Mouse (Mus musculus): Measurements from ENCODE around the gene Asb18. TPM values are rescaled to one million over a fixed set of nuclear protein-coding genes. Genes with fewer than 3 reads are reported as not detected.
A peak's percentile ranks its signal among the peaks of the same experiment; 100 is the strongest.

Gene Asb18
- polyA plus RNA-seq, 1 experiment from 2014 or later = not detected

DNA sequence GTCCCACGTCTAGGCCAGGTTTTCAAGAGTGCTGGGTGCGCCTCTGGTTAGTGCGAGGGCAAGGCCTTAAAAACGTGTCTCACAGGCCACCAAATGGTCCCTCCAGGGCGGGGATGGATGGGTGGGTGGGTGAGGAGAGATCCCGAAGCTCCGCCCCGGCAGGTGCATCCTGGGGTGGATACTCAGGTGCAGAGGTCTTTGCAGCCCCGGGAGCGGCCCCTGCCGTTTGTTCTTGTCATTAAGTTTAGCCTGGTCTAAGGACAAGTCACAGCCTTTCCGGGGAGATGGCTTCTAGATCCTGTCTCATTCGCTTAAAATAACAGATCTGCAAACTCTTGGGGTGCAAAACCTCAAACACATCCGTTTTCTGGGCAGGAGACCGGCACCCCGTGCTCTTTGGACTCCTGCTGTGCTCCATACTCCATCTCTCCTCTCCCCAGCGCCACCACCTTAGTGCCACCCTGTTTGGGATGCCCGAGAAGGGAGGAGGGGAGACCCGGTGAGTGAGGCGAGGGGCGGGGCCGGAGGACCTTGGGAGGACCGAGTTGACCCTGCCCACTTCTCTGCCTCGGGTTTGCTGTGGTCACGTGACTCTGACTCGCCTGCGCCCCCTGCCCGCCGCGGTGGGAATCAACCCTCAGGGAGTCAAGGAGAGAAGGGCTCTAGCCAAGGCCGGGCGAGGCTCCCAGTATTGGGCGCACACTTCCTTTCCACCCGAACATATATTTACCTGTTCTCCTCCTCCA, 74.3 kb downstream of the Asb18 start:
- no peak overlapping the region for H3K9ac ChIP-seq
- ATAC-seq = peak; percentile 62
- WGBS (ENCODE audit: insufficient replicate concordance) = 6% methylated on average over 33 of the region's 34 CpGs

DNA sequence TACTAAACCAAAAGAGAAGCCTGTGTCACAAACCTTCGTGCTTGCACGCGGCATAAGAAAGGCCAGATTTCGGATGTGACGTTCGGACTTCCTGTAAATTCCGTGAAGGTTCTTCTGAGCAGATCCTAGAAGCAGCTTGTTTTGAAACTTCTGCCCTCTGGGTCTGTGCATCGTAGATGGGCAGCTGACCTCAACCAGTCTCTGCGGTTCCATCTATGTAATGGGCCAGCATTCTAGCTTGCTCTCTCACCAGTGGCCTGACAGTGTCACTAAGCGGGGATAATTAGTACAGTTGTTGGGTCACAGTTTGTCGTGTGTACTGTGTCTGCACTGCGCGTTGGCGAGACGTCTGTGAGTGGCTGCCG, 74.9 kb downstream of the Asb18 start:
- Histone ChIP-seq H3K4me3 (no peak overlapping the region), H3K4me2 (peak overlapping the region; percentile 37; the same call in 1 of the 2 replicates), H3K9ac (no peak overlapping the region), H3K36me3 (no peaks in the 10 kb centered on the region), H3K9me3 (replicated peaks) (no peaks in the 10 kb centered on the region), H3K4me1 (0 out of 2 replicates have a peak, but pooled peaks cover 7% of the 10 kb centered on the region), H3K27me3 (replicated peaks) (peaks cover 98% of the 10 kb centered on the region), H3K27ac (no peak overlapping the region)
- ATAC-seq = no peak
- WGBS (ENCODE audit: insufficient replicate concordance) = 18% methylated on average over 16 of the region's 16 CpGs

More for the DNA sequence above, 74.3 kb downstream of the Asb18 start:
- H3K4me1 ChIP-seq = 0 out of 2 replicates have a peak, but pooled peaks cover 7% of the 10 kb centered on the region
- H3K9me3 ChIP-seq (replicated peaks) = no peaks in the 10 kb centered on the region
- peak overlapping the region; percentile 9 for H3K4me3 ChIP-seq
- H3K4me2 ChIP-seq = peak overlapping the region; percentile 37
- H3K36me3 ChIP-seq = no peaks in the 10 kb centered on the region
- H3K27ac ChIP-seq = no peak overlapping the region
- H3K27me3 ChIP-seq (replicated peaks) = peaks cover 98% of the 10 kb centered on the region

DNA sequence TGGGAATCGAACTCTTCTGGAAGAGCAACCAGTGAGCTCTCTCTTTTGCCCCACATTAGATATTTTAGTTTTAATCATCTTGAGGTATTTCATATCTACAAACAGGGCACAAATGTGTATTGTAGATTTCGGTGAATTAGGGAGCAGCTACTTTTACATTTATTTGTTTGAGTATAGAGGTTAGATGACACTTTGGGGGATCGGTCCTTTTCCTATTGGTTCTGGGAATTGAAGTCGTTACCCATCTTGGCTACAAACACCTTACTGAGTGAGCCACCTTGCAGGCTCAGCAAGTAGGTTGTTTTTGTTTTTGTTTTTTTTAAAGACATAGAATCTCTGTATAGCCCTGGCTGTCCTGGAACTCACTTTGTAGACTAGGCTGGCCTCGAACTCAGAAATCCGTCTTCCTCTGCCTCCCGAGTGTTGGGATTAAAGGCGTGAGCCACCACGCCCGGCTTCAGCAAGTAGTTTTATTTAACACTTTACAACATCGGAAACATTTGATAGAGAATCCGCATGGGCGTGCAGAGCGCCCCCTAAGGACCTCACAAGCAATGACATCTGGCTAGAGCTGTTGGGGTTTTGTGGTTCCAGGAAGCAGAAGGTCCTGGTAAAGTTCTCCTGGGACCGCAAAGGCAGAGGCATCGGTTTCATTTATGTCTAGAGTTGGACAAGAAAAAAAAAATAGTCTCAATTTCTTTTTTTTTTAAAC, 75.4 kb downstream of the Asb18 start:
- no peak overlapping the region for H3K9ac ChIP-seq
- H3K27me3 ChIP-seq (replicated peaks) = peaks cover 98% of the 10 kb centered on the region
- H3K36me3 ChIP-seq = no peaks in the 10 kb centered on the region
- H3K9me3 ChIP-seq (replicated peaks) = no peaks in the 10 kb centered on the region
- no peak overlapping the region for H3K27ac ChIP-seq
- 21% methylated on average over 16 of the region's 16 CpGs for WGBS (ENCODE audit: insufficient replicate concordance)
- ATAC-seq = no peak
- H3K4me1 ChIP-seq = 0 out of 2 replicates have a peak, but pooled peaks cover 7% of the 10 kb centered on the region
- 0 out of 2 replicates have a peak overlapping the region, but pooled peaks have one; percentile 37 for H3K4me2 ChIP-seq
- H3K4me3 ChIP-seq = no peak overlapping the region

DNA sequence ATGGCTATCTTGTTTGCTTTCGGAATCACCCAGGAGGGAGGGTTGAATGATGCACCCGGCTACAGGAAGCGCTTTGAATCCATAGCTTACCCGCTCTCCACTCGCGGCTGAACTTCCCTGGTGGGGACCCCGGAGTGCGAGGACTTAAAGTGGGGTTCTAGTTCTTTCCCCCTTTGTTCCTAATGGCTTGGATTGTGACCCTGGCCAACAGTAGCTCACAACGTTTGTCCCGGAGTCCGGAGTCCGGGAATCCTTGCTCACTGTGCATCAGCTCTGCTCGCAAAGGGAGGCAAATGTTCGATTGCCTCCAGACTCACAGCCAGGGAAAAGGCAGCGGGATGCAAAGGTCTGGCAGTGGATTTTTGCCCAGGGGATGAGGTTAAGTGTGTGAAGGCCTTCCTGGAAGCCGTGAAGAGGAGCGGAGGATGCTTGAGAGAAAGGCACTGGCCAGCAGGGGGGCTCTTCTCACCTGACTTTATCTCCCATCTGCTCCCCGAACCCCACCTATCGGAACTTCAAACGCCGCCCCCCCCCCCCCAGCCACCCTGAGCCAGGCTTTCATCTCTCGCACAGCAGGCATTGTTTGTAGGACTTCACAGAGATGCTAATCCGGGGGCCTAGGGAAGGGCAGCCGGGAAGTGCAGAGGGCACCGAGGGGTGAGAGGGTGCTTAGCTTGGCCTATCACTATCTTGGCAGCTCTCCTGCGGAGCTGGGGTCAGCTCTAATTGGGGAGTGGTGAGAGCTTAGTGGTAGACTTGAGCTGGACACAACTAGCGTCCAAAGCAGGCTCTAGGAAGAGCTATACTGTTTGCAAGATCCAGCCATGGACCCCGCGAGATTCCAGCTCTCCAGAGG, 78.7 kb downstream of the Asb18 start:
- Histone ChIP-seq H3K9ac (no peak overlapping the region), H3K4me2 (no peak overlapping the region), H3K36me3 (no peaks in the 10 kb centered on the region), H3K27ac (no peak overlapping the region), H3K4me3 (no peak overlapping the region), H3K27me3 (replicated peaks) (peaks cover 97% of the 10 kb centered on the region), H3K4me1 (peaks cover 11% of the 10 kb centered on the region), H3K9me3 (replicated peaks) (no peaks in the 10 kb centered on the region)
- ATAC-seq = no peak
- 9% methylated on average over 29 of the region's 29 CpGs for WGBS (ENCODE audit: insufficient replicate concordance)

DNA sequence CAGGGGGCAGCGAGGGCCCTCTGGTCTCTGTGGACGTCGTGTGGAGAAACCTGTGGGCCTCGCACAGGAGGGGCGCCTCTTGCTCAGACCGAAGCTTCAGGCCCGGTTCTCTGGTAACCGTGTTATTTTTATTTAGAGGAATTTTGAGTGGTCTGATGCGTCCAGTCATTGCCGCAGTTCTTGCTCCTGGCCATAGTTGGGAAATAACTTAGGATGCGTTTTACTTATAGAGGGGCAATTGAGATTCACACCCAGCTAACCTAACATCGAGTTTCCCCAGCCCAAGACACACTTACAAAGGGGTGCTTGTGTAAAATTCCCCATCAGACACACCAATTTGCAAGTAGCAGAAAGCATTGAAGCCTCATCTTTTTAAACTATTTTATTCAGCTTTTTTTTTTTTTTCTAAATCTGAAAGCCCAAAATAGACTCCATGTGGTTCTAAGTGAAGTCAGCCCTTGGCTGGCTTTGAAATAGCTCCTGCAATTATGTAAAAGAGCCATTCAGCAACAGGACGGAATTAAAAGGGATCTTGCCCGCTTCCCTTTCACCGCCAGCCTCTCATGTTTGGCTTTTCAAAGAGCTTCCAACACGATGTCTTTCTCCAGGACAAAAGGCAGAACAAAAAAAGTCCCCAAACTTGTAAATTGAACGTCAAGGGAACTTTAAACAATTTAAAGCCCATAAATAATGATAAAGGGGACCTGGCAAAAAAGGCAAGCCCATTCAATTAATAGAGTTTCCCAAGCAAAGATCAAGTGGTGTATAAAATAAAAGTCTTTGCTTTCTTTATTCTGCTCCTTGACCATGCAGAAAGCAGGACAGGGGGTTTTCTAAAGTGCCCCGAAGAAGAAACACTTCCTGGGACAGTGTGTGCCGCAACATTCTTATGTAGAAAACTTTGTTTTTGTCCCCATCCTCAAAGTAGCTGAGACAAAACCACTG, 79.9 kb downstream of the Asb18 start:
- no peaks in the 10 kb centered on the region for H3K9me3 ChIP-seq (replicated peaks)
- 28% methylated on average over 19 of the region's 19 CpGs for WGBS (ENCODE audit: insufficient replicate concordance)
- ATAC-seq = no peak

DNA sequence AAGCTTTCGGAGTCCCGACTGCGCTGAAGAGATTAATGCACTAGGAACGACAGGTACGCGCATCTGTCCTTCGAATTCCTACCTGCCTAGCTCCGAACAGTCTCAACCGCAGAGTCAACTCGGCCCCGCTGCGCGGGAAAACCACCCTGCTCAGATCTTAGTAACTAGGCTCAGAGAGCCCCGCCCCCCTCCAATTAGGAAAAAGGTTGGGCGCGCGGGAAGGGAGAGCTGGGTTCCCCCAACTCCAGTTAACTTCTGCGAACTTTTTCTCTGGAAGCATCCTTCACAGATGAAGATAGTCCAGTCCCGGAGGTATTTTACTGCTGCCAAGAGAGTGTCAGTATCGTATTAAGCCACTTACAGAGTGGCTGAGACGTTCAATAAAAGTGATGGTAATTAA, 80.7 kb downstream of the Asb18 start:
- no peak for ATAC-seq
- peaks cover 19% of the 10 kb centered on the region for H3K4me1 ChIP-seq
- H3K27ac ChIP-seq = no peak overlapping the region

More for the DNA sequence above, 79.9 kb downstream of the Asb18 start:
- H3K4me2 ChIP-seq = no peak overlapping the region
- peaks cover 19% of the 10 kb centered on the region for H3K4me1 ChIP-seq
- no peak overlapping the region for H3K9ac ChIP-seq
- H3K27me3 ChIP-seq (replicated peaks) = peaks cover 98% of the 10 kb centered on the region
- no peaks in the 10 kb centered on the region for H3K36me3 ChIP-seq
- no peak overlapping the region for H3K4me3 ChIP-seq
- no peak overlapping the region for H3K27ac ChIP-seq

DNA sequence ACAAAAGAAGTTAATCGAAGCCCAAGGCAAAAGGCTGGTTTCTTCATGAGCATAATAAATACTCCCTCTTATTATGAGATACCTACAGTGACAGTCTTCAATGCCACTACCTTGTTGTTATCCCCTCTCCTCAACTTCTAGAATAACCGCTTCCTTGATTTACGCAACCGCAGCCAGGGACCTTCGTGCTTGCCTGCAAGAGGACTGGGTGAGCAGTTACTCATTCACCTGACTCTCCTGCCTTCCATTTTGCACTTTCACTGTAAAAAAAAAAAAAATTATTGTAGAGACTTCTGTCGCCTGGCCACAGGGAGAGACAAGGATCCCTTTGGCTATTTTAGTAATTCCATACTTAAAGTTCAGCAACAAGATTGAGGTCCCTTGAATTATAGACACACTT, 81.4 kb downstream of the Asb18 start:
- Histone ChIP-seq H3K27ac (no peak overlapping the region), H3K9me3 (replicated peaks) (no peaks in the 10 kb centered on the region), H3K4me3 (no peak overlapping the region), H3K27me3 (replicated peaks) (peaks cover 99% of the 10 kb centered on the region), H3K9ac (no peak overlapping the region), H3K36me3 (no peaks in the 10 kb centered on the region), H3K4me1 (peaks cover 19% of the 10 kb centered on the region), H3K4me2 (no peak overlapping the region)
- 32% methylated on average over 6 of the region's 6 CpGs for WGBS (ENCODE audit: insufficient replicate concordance)
- ATAC-seq = no peak

More for the DNA sequence above, 80.7 kb downstream of the Asb18 start:
- Histone ChIP-seq H3K4me3 (no peak overlapping the region), H3K27me3 (replicated peaks) (peaks cover 98% of the 10 kb centered on the region), H3K9me3 (replicated peaks) (no peaks in the 10 kb centered on the region), H3K36me3 (no peaks in the 10 kb centered on the region), H3K9ac (no peak overlapping the region), H3K4me2 (no peak overlapping the region)
- 21% methylated on average over 21 of the region's 21 CpGs for WGBS (ENCODE audit: insufficient replicate concordance)

DNA sequence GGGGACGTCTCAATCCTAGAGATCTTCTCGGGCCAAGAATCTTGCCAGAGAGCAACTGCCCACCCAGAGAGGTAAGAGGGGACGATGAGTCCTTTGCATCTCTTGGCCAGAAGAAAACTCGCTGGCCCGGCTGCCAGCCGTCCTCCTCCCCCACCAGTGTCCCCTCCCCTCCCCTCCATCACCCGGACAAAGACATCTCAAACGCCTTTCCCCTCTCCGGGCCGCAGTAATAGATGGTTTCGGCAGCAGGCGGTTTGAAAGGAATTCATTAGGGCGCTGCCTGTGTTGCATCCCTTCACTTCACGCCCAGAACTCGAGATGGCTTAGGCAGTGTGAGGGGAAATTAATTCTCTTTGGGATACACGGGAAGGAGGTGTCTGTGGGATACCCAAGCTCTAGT, 81.8 kb downstream of the Asb18 start:
- peaks cover 19% of the 10 kb centered on the region for H3K4me1 ChIP-seq
- H3K9ac ChIP-seq = no peak overlapping the region
- peaks cover 99% of the 10 kb centered on the region for H3K27me3 ChIP-seq (replicated peaks)
- no peaks in the 10 kb centered on the region for H3K36me3 ChIP-seq
- WGBS (ENCODE audit: insufficient replicate concordance) = 22% methylated on average over 16 of the region's 16 CpGs
- no peak for ATAC-seq
- H3K4me2 ChIP-seq = no peak overlapping the region
- no peaks in the 10 kb centered on the region for H3K9me3 ChIP-seq (replicated peaks)
- H3K4me3 ChIP-seq = no peak overlapping the region
- H3K27ac ChIP-seq = no peak overlapping the region

DNA sequence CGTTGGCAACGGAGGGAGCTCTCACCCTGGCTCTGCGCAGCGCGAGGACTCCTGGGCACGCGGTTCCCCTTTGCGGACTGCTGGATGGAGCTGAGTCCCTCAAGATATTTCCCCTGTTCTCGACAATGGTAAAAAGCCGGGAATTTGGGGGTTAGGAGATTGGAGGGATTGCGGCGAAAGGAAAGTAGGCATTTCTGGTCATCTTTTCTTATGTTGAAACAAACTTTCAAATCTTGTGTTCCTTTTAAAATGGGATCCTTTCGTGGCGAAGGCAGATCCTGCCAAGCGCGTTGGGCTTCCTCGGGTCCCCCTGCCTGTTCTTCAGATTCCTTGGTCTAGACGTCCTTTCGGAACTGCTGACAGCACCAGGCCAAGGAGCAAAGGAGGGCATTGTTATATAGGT, 82.4 kb downstream of the Asb18 start:
- WGBS (ENCODE audit: insufficient replicate concordance) = 15% methylated on average over 19 of the region's 19 CpGs
- H3K4me3 ChIP-seq = no peak overlapping the region
- no peak overlapping the region for H3K9ac ChIP-seq
- peaks cover 22% of the 10 kb centered on the region for H3K4me1 ChIP-seq
- ATAC-seq = no peak
- H3K36me3 ChIP-seq = no peaks in the 10 kb centered on the region
- no peaks in the 10 kb centered on the region for H3K9me3 ChIP-seq (replicated peaks)
- H3K27me3 ChIP-seq (replicated peaks) = peaks cover 99% of the 10 kb centered on the region
- H3K27ac ChIP-seq = no peak overlapping the region
- H3K4me2 ChIP-seq = peak overlapping the region; percentile 72

DNA sequence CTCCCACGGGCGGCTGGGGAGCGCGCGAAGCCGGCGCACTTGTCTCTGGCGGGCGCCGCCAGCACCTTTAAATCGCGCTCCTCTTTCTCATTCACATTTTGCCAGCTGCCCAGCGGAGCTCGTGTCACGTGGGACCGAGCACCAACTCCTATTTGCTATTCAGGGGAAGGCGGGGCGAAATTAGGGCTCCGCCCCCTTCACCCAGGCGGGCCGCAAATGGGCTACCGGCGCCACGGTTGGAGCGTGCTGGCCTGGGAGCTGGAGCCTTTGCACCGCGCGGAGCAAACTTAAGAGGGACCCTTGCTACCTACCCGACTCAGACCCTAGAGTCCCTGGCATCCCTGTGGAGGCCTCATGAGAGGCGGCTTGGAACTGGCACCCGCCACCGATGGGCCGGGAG, 83.3 kb downstream of the Asb18 start, which contains the start of gene Gbx2:
TSS of gene Gbx2 (minus strand) at position 60 of the 400 bp plus-strand sequence.
- peaks cover 22% of the 10 kb centered on the region for H3K4me1 ChIP-seq
- H3K4me3 ChIP-seq = peak within 1 kb of the TSS; percentile 55
- H3K9me3 ChIP-seq (replicated peaks) = no peaks in the 10 kb centered on the region
- 4% methylated on average over 33 of the region's 33 CpGs for WGBS (ENCODE audit: insufficient replicate concordance)
- peak; percentile 54 for ATAC-seq
- peaks cover 99% of the 10 kb centered on the region for H3K27me3 ChIP-seq (replicated peaks)
- H3K36me3 ChIP-seq = no peaks in the 10 kb centered on the region
- peak within 1 kb of the TSS; percentile 35; the same call in 1 of the 2 replicates for H3K9ac ChIP-seq
- H3K4me2 ChIP-seq = peak within 1 kb of the TSS; percentile 72
- H3K27ac ChIP-seq = 0 out of 2 replicates have a peak within 1 kb of the TSS, but pooled peaks have one; percentile 10

DNA sequence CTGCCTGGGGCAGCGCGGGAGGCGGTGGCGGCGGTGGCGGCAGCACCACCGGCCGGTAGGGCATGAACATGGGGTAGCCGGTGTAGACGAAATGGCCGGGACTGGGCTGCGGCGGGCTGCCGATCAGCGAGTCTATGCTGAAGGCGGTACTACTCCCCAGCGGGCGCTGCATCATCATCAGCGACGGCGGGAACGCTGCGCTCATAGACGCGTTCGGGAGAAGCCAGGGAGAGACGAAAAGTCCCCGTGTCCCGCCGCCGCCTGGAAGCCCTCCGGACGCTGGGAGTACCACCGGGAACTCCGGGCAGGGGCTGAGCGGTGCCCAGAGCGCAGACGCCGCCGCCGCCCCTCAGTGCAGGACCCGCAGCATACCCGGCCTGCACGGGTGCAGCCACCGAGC, 83.9 kb downstream of the Asb18 start:
- Histone ChIP-seq H3K27ac (0 out of 2 replicates have a peak overlapping the region, but pooled peaks have one; percentile 10), H3K27me3 (replicated peaks) (peaks cover 99% of the 10 kb centered on the region), H3K4me2 (peak overlapping the region; percentile 72), H3K9me3 (replicated peaks) (no peaks in the 10 kb centered on the region), H3K4me3 (peak overlapping the region; percentile 55), H3K9ac (peak overlapping the region; percentile 35; the same call in 1 of the 2 replicates), H3K4me1 (peaks cover 22% of the 10 kb centered on the region), H3K36me3 (no peaks in the 10 kb centered on the region)
- under 1% methylated on average over 38 of the region's 45 CpGs for WGBS (ENCODE audit: insufficient replicate concordance)
- ATAC-seq = no peak
